Mouse (Mus musculus) adrenal gland (tissue): ENCODE measurements at regions not wholly inside any gene's neighbourhood (a gene's known extent, or its start where the extent isn't known, plus 50 kb on each side); places are given as distances from the start of the nearest gene placed in this dataset.

Experiments used
- intact Hi-C: fragments of 180-260 bp; cut with DNase I; formaldehyde crosslinking; loops from one replicate; pipeline ENCODE4 v1.15.1; 2025

- intact Hi-C loops, result loop anchor here (10.0 kb wide), 1 partner anchor 549 kb away; no protein-coding TSS in a partner anchor
These were observed 72.9 kb upstream of the Gls start for GRCm38 (mm10) chr1:52305679-52306632.

- intact Hi-C loops, result loop anchor here (5.0 to 10.0 kb wide), 2 partner anchors 125 to 552 kb away; no protein-coding TSS in a partner anchor
These were observed 69.5 kb upstream of the Gls start for GRCm38 (mm10) chr1:52302557-52302956.

GRCm38 (mm10) chr1:52301266-52301665 is 68.2 kb upstream of the Gls start:
- intact Hi-C loops, result loop anchor here (5.0 to 10.0 kb wide), 2 partner anchors 126 to 554 kb away; no protein-coding TSS in a partner anchor

- intact Hi-C loops, result loop anchor here (2.0 to 5.0 kb wide), 2 partner anchors 331 to 448 kb away; partner anchors contain the start of gene Nemp2
These were observed 66.5 kb upstream of the Gls start for GRCm38 (mm10) chr1:52299559-52299958.

- intact Hi-C loops, result loop anchor here (2.0 to 5.0 kb wide), 2 partner anchors 332 to 449 kb away; partner anchors contain the start of gene Nemp2
These were observed 65.3 kb upstream of the Gls start for GRCm38 (mm10) chr1:52298336-52298735.

GRCm38 (mm10) chr1:52296178-52296577 is 63.1 kb upstream of the Gls start:
- intact Hi-C loops, result loop anchor here (5.0 kb wide), 1 partner anchor 451 kb away; no protein-coding TSS in a partner anchor

- intact Hi-C loops, result no loop called here
These were observed 61.5 kb upstream of the Gls start for GRCm38 (mm10) chr1:52294521-52294920.

GRCm38 (mm10) chr1:52293393-52294099 is 60.5 kb upstream of the Gls start:
- intact Hi-C loops, result no loop called here
